9 mouse cellular contexts compared by ENCODE assay signal in the genomic region with DNA sequence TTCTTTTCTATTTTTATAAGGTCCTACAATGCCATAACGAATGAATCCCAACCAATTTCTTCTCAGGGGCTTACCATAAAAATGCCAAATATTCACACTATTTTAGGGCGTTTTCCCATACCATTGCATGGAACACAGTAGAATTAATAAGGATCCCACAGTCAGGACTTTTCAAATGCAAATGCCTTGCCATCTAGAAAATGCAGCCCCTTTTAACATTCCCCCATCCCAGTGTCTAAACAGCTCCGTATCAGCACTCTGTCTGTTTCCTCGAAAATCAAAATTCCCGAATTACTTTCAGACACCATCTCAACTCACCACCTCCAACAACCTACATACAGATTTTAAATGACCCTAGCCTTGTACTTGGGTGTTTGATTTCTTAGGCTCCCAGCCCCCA. TPM values are rescaled to one million over a fixed set of nuclear protein-coding genes. Genes with fewer than 3 reads are reported as not detected.
DNase-seq lines count a peak whose midpoint lies in the region; ATAC-seq and TF ChIP-seq lines count a peak whose summit lies in the region.
"Had no signal": no experiment of that assay in that cellular context is flagged by ENCODE, and none has a peak within 500 bp of the region (broad histone marks: within the 10 kb centered on the region; RNA-seq: fewer than 3 reads in every experiment).

No protein-coding gene starts in this region.

- 20% methylated on average over 5 of the region's 5 CpGs for WGBS in heart, embryonic 16.5 days
- 13% methylated on average over 5 of the region's 5 CpGs for WGBS in hindbrain, embryonic 14.5 days
- WGBS in midbrain, embryonic 12.5 days, result 18% methylated on average over 5 of the region's 5 CpGs

- intact Hi-C loops in heart, postnatal 10 days (cut with DNase I), result loop anchor here (2.0 kb wide), 1 partner anchor 40 kb away; no protein-coding TSS in a partner anchor

- peak overlapping the region; percentile 99 for H3K27ac ChIP-seq in heart, embryonic 16.5 days (ENCODE audit: low read length)
- no peak overlapping the region for H3K27ac ChIP-seq in cortical plate, adult 2 months (ENCODE audit: insufficient read depth, low read length)
- H3K27ac ChIP-seq in hindbrain, embryonic 14.5 days, result peak overlapping the region; percentile 98
- peak overlapping the region; percentile 96; the same call in 1 of the 2 replicates for H3K27ac ChIP-seq in midbrain, embryonic 12.5 days (replicated peaks)

- no peak for ATAC-seq in heart, embryonic 16.5 days (replicated peaks; ENCODE audit: extremely low read depth, insufficient read depth, low FRiP score)
- ATAC-seq in hindbrain, embryonic 14.5 days (ENCODE audit: low FRiP score), result no peak
- no peak for ATAC-seq in midbrain, embryonic 12.5 days (ENCODE audit: low FRiP score, low read depth)

- H3K4me1 ChIP-seq in heart, embryonic 16.5 days (ENCODE audit: control insufficient read depth, insufficient read depth, low read length), result peaks cover 28% of the 10 kb centered on the region
- H3K4me1 ChIP-seq in cortical plate, adult 2 months (ENCODE audit: control insufficient read depth, insufficient read depth, low read length), result no peaks in the 10 kb centered on the region
- peaks cover 18% of the 10 kb centered on the region for H3K4me1 ChIP-seq in hindbrain, embryonic 14.5 days (replicated peaks; ENCODE audit: control insufficient read depth, insufficient read depth, low read length)
- peaks cover 18% of the 10 kb centered on the region for H3K4me1 ChIP-seq in midbrain, embryonic 12.5 days

- peak overlapping the region; percentile 91 for H3K4me3 ChIP-seq in heart, embryonic 16.5 days (ENCODE audit: low read length)
- peak overlapping the region; percentile 47 for H3K4me3 ChIP-seq in cortical plate, adult 2 months (ENCODE audit: insufficient read depth, low read length)
- peak overlapping the region; percentile 90 for H3K4me3 ChIP-seq in hindbrain, embryonic 14.5 days (replicated peaks; ENCODE audit: low read length)
- H3K4me3 ChIP-seq in midbrain, embryonic 12.5 days, result peak overlapping the region; percentile 84

- H3K27me3 ChIP-seq in heart, embryonic 16.5 days (ENCODE audit: control insufficient read depth, insufficient read depth, low read length), result no peaks in the 10 kb centered on the region
- no peaks in the 10 kb centered on the region for H3K27me3 ChIP-seq in hindbrain, embryonic 14.5 days (ENCODE audit: control insufficient read depth, insufficient read depth, low read length)
- H3K27me3 ChIP-seq in midbrain, embryonic 12.5 days, result peaks cover 17% of the 10 kb centered on the region
- H3K27me3 ChIP-seq: CH12.LX had no signal

- no peak for TF ChIP-seq POLR2A in cortical plate, adult 2 months (IDR thresholded peaks at IDR 0.05; ENCODE audit: extremely low read depth, insufficient read depth, low read length)

- DNase-seq in heart, postnatal 10 days, result no peak
- no peak for DNase-seq in hindbrain, embryonic 14.5 days (ENCODE audit: low spot score)
- DNase-seq in frontal cortex, postnatal 14 days (ENCODE audit: low spot score in 2 of 2), result no peak
- no peak for DNase-seq in gastrocnemius, adult 18-20 months (ENCODE audit: low spot score)
- DNase-seq in left cerebral cortex, adult 18-20 months (ENCODE audit: low spot score in 2 of 2), result no peak

- peak overlapping the region; percentile 93 for H3K9ac ChIP-seq in heart, embryonic 16.5 days (ENCODE audit: low read length)
- peak overlapping the region; percentile 90 for H3K9ac ChIP-seq in hindbrain, embryonic 14.5 days
- H3K9ac ChIP-seq in midbrain, embryonic 12.5 days (replicated peaks), result peak overlapping the region; percentile 75

- H3K9me3 ChIP-seq in heart, embryonic 16.5 days (replicated peaks; ENCODE audit: control insufficient read depth, low read length), result no peaks in the 10 kb centered on the region
- H3K9me3 ChIP-seq in hindbrain, embryonic 14.5 days (ENCODE audit: control insufficient read depth, low read length), result no peaks in the 10 kb centered on the region
- no peaks in the 10 kb centered on the region for H3K9me3 ChIP-seq in midbrain, embryonic 12.5 days

- TF ChIP-seq CTCF in cortical plate, adult 2 months (IDR thresholded peaks at IDR 0.05; ENCODE audit: extremely low read depth, insufficient read depth, low read length), result no peak

- peak overlapping the region; percentile 92 for H3K4me2 ChIP-seq in heart, embryonic 16.5 days (ENCODE audit: low read depth, low read length)
- peak overlapping the region; percentile 93 for H3K4me2 ChIP-seq in hindbrain, embryonic 14.5 days (replicated peaks)
- H3K4me2 ChIP-seq in midbrain, embryonic 12.5 days (replicated peaks), result peak overlapping the region; percentile 67

- no peaks in the 10 kb centered on the region for H3K36me3 ChIP-seq in heart, embryonic 16.5 days (ENCODE audit: control insufficient read depth, insufficient read depth)
- no peaks in the 10 kb centered on the region for H3K36me3 ChIP-seq in hindbrain, embryonic 14.5 days (replicated peaks; ENCODE audit: control insufficient read depth, insufficient read depth)
- H3K36me3 ChIP-seq in midbrain, embryonic 12.5 days, result peaks cover 7% of the 10 kb centered on the region; the same call in 1 of the 2 replicates

RNA-seq across cellular contexts. Expression of a gene that starts 1.3 kb away (rescaled TPM):
- polyA plus RNA-seq in heart, embryonic 16.5 days (2015; fragmentation: Nextera tagmentation; extraction: Ambion mirVana), result 17.8 and 30.0 TPM in 2 replicates
- 100 to 1,000 TPM in 1 of 2 experiments, 10 to 100 TPM in 1; 98.7 to 101 TPM for total RNA-seq in heart, postnatal 10 days (2021)
- polyA plus RNA-seq in cortical plate, adult 2 months (2012; rRNA removed), result 16.0 TPM in 2 replicates
- polyA plus RNA-seq in hindbrain, embryonic 14.5 days (2014; fragmentation: Nextera tagmentation; extraction: Ambion mirVana), result 14.3 and 15.0 TPM in 2 replicates
- polyA plus RNA-seq in midbrain, embryonic 12.5 days (2016; fragmentation: Nextera tagmentation; extraction: Ambion mirVana), result 22.0 and 24.3 TPM in 2 replicates
- total RNA-seq in gastrocnemius, adult 18-20 months (2021), result 10 to 100 TPM; 82.9 to 87.5 TPM
- 10 to 100 TPM; 20.2 to 24.2 TPM for total RNA-seq in left cerebral cortex, adult 18-20 months (2021)
- total RNA-seq: CH12.LX had no signal
